Mouse (Mus musculus) thymus, adult 2 months (tissue): ENCODE measurements around the gene Hs3st4.

Source experiments
- CTCF ChIP-seq: fragments of 200-500 bp; IDR thresholded peaks from 2 replicates; pipeline ENCODE4 v1.5.1; 2012; ENCODE audit warnings: mild to moderate bottlenecking, control low read depth, low read length, moderate library complexity, borderline replicate concordance; ENCODE audit not compliant: control insufficient read depth, poor library complexity, insufficient read depth; ENCODE audit errors: extremely low read depth
- POLR2A ChIP-seq: fragments of 200-500 bp; IDR thresholded peaks from 2 replicates; pipeline ENCODE4 v1.6.1; 2012; ENCODE audit warnings: mild to moderate bottlenecking, low read length, control low read depth, moderate library complexity; ENCODE audit not compliant: control insufficient read depth, poor library complexity, insufficient read depth; ENCODE audit errors: extremely low read depth

DNA sequence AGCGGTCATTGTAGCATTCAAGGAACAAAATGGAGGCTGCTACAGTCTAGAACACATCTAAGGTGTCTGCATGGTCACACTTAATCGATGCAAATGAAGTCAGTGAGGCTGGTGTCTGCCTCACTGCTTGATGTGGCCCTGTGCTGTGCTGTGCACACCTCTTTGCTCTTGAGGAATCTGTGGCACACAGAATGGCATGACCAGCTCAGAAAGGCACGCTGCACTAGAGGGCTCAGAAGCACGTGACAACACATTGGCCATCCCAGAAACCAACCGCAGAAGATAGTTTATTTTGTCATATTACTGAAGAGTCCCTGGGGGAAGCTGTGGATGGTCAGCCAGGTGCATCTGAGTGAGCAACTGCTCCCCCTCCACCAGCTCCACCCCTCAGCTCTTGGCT is 44.2 kb downstream of the Hs3st4 start:
- no peak for TF ChIP-seq POLR2A
- TF ChIP-seq CTCF: no peak
